Mouse (Mus musculus) gastrocnemius, adult 8-10 months (tissue): ENCODE results near the gene Mllt10. TPM values are rescaled to one million over a fixed set of nuclear protein-coding genes. Genes with fewer than 3 reads are reported as not detected.

Experiments used
- DNase-seq, 2 experiments: peaks; one replicate each; pipeline ENCODE4 v3.0.0; 2022; ENCODE audit warnings: low spot score in 2 of 2
- total RNA-seq, 4 experiments: library from RNA; stranded (reverse); gene quantifications; 2 replicates each; pipeline ENCODE4 v1.2.4; 2022

Gene Mllt10
- total RNA-seq, 4 experiments from 2014 or later = 17.3 to 22.4 (median 20.5) TPM

DNA sequence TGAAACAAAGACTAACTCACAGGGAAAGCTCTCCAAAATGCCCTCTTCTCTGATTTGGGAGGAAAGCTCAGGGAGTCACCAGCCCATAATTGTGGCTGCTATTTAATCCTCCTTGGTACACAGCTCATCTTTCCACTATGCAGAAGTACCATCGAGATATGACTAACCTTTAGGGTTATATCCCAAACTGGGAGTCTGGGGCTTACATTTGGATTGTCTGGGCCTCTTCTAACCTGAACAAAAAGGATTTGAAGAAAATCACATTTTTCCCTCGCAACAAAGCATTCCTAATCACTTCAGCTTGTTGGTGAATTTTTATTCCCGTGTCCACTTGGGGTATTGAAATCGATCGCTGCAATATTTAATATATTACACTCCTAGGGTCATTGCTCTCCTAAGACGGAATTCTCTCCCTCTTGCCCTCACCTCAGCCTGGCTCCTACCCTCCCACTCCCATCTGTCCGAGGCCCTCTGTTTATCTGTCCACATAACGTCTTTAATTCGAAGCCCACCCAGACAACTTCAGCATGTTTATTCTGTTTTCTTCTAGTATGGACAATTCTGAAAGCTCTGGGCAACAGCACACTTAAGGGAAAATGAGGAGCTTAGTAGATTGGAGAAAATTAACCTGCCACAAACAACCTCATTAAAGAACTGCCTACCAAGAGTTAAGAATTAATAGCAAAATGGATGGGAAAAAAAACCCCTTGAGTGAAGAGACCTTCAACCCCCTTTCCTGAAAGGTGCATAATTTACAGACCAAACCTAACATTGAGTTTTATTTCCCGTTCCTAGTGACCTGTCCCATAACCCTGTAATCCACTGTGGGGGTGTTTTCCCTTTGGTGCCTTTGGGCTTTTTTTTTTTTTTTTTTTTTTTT lies 20.4 kb upstream of the Mllt10 start:
- DNase-seq = no peak

DNA sequence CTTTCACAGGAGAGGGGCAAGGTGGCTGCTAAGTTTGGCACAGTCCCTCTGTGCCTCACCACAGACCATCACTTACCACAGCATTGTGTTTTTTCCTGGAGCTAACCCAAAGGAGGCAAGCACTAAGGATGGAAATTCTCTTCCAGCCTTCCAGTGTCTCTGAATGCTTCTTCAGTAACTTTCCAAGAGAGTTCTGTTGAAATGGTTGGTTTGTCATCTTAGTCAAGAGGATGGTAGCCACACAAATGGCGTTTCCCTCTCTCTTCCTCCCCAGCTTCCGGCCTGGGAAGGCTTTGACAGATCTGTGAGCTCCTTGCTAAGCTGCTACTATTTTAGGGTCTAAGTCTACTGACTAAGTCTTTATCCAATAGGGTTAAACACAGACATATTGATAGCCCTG lies 17.5 kb upstream of the Mllt10 start, which contains the start of gene A930004D18Rik:
Gene A930004D18Rik (minus strand): TSS at position 247 of the 400 bp plus-strand sequence.
- no peak for DNase-seq

DNA sequence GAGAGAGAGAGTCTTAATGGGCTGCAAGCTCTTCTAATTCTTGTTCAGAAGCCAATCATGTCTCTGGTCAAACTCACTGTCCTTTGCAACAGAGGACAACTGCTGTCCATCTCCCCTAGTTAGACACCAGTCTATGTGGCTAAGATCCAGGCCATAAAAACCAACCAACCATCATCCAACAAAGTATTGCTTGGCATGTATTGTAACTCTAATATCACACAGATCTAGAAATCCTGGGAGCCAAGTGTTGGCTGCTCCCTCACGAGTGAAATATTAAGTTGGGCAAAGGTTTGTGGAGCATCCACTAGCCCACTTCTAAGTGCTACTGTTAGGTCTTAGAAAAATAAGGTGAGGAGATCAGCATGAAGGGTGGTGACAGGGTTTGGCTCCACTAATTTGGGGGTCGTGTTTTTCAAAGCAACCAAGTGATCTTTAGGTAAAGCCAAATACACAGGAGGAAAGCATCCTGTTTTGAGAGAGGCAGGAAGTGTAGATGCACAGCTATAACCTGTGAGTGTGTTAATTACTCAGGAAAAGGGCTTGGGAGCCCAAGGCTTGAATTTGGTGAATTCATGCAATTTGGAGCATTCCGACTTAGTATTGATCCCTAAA lies 16.8 kb upstream of the Mllt10 start:
- DNase-seq = no peak

DNA sequence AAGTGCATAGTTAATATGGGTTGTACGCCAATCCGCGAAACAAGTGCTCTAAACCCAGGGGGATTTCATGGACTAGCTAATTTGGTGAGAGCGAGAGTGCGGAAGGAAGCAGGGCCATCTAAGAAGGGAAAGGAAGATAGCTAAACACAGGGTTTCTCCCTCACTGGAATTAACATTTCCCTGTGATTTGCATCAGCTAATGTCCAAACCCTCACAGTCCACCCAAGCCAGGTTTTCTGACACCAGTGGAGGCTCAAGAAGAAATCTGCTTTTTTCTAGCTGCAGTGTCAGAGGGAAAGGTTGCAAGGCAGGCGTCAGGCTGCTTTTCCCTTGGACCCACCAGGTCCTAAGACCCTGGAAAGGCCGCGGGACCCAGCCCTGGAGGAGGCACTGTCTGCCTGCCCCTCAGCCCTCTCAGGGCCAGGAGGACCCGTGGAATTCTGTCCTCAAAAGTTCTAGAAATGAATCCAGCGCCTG lies 16.1 kb upstream of the Mllt10 start:
- no peak for DNase-seq

DNA sequence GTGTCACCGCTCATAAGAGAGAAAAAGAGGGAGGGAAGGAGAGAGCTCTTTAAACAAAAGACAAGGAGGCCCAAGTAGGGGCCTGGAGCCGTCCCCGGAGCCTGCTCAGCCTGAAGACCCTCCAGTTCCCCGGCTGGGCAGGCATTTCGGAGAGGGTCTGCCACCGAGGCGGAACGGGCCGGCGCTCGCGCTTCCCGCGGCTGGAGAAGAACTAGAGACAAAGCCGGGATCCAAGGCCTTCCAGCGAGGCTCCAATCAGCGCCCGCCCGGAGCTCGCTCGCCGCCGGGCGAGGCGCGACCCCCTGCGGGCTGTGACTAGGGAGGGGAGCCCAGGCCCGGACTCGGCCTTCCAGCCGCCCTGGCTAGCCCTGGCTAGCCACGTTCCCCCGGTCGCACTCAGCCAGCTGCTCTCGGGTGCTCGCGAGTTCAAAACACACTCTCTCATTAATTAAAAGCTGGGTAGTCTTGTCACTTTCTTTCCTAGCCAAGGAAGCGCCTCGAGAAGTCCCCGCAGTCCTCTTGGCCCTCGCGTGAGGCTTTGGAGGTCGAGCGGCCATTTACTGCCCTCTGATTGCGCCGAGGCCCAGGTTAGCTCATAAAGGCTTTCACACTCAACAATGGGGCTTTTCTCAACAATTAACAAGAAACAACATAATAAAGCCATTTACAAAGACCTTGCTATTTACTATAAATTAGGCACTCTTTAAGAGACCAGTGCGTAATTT lies 15.3 kb upstream of the Mllt10 start:
- DNase-seq = no peak

DNA sequence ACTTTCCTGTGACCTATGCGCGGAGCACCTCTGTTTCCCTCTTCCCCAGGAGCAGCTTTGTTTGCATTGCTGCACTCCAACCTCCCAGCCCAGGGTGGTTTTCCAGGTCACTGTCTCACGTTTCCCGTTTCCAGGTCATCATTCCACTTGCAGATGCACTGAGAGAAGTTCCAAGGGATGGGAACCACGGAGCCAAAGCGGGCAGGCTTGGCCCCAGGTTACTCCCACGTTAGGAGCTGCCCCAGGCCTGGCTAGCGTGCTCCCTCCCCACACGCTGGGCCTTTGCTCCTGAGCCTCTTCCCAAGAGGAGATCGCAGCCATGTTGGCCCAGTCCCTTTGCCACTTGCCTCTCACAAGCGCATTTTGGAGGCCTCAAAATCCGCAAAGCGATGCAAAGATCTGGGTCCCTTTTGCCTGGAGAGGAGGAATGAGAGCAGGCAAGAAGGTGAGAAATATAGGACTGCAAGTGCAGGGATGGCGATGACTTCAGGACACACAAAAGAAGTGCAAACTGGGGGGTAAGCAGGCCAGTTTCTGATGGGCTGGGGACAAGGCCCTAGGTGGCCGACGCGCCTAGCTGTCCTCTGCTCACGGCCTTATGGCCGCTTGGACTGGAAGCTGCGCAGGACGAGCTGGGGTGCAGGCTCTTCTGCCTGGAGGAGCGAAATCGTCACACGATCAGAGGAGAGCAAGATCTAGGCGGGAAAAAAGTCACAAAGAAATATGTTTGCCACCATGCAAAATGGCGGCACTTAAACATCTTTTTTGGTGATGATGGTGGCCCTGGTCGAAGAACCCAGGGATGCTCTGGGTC lies 14.5 kb upstream of the Mllt10 start:
- no peak for DNase-seq

DNA sequence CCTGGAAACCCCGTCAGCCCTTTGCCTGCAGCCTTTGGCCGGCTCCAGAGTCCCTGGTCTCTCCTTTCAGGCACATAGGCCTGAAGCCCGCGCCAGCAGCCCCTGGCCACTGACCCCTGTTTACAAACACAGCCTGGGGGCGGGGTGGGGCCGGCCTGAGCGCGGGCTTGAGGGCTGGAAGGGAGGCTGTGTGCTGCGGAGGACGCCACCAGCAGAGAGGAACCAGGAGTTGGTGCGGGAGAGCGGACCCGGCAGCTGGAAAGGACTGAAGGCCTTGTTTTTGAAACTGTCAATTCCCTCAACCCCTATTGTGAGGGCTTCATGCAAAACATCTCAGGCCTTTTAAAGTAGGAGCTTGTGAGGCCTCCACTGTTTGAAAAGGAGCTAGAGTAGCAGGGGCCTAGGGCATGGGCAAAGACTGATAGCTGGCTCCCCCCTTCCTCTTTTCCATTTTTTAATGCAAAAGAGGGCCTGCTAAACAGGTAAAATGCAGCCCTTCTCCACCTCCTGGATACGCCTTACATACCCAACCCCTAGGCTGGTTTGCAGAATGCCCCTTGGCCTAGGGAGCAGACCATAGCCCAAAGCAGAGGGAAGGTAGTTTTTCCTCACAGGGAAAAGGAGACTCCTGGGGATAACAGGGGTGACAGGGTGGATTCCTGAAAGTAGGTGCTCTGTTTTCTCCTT lies 13.7 kb upstream of the Mllt10 start:
- no peak for DNase-seq

DNA sequence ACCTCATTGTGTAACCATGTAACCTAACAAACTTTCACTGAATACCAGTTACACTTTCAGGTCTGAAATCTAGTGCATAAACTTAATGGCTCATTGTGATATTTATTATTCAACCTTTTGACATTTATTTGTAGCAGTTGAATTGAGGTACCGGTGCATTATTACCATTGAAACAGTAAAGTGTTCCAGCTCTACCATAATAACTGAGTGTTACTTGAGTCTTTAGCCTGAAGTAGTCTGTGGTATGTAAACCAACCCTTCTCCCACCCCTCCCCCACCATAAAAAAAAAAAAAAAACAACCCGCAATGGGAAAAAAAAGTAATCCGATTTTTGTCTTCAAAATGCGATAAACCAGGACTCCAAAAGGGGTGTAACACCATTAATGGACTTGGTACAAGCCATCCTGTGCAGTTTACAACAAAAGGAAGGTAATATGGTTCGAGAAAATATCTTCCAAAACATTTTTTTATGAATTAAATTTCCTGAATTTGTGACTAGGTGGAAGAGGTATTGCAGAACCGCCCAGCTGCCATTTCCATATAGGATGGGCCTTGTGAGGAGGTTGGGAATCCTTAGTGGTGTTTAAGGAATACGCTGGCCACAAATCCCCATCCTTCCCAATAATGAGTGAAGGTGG lies 9.8 kb upstream of the Mllt10 start:
- DNase-seq = no peak

DNA sequence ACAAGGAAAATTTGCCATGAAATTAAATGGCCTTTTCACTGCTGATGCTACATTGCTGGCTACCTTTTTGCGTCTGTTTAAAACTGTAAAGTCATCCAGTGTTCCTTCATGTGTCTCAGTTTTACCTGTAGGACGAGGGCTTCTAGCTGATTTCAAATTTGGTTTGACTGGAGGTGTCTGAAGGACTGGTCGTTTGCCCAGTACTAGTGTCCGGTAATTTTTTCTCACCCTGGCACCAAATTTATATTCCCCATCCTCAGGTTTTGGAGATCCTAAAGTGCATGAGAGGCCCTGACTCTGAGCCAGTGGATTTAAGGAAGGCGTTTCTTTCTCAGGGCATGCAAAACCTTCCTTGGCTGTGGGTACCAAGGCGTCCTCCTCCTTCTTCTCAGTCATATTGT lies 9.3 kb upstream of the Mllt10 start:
- no peak for DNase-seq

DNA sequence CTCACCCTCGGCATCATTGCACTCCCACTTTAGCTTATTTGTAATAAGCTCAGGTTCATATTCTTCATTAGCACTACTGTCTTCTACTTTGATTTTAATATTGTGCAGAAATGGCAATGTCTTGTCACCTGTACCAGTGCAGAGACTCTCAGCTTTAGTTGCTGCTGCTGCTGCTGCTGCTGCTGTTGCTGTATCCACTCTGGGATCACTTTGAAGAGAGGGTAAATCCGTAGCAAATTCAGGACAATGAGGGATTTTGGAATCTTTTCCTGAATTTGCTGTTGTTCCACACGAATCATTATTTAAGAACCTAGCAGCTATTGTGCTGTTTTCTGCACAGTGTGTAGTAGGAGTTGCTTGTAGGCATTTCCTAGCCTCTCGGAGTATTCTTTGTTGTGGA lies 8.9 kb upstream of the Mllt10 start:
- DNase-seq = no peak

DNA sequence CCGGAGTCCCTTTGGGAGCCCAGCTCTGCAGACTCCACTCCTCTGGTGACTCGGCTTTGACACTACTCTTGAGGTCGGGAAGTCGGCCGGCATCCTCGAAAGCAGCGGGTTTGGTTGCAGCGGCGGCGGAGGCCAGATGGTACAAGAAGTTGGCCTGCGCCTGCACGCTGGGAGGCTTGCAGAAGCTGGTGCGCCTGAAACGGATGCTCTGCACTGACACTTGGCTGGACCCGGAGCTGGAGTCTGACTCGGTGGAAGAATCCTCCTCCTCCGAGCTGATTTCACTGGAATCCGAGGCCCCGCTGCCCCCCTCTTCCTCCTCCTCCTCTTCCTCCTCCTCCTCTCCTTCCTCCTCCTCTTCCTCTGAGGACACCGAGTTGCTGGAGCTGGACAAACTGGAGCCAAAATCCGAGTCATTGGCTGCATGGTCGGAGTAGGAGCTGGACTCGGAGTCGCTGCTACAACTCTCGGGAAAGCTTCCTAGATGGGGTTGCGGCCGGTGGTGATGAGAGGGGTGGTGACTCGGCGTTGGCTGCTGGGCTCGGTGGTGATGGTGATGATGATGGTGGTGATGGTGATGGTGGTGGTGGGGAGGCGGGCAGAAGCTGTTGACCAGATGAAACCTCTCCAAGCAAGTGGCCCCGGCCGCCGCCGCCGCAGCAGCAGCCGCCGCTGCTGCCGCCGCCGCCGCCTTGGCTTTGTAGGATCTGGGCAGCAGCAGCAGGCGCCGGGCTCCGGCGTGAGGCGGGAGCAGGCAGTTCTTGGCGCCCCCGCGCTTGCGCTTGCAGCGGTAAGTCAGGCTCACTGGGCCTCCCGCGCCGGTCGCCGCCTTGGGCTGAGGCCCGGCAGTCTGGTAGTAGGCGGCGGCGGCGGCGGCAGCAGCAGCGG lies 8.0 kb upstream of the Mllt10 start:
- DNase-seq = peak; percentile 62 to 78

DNA sequence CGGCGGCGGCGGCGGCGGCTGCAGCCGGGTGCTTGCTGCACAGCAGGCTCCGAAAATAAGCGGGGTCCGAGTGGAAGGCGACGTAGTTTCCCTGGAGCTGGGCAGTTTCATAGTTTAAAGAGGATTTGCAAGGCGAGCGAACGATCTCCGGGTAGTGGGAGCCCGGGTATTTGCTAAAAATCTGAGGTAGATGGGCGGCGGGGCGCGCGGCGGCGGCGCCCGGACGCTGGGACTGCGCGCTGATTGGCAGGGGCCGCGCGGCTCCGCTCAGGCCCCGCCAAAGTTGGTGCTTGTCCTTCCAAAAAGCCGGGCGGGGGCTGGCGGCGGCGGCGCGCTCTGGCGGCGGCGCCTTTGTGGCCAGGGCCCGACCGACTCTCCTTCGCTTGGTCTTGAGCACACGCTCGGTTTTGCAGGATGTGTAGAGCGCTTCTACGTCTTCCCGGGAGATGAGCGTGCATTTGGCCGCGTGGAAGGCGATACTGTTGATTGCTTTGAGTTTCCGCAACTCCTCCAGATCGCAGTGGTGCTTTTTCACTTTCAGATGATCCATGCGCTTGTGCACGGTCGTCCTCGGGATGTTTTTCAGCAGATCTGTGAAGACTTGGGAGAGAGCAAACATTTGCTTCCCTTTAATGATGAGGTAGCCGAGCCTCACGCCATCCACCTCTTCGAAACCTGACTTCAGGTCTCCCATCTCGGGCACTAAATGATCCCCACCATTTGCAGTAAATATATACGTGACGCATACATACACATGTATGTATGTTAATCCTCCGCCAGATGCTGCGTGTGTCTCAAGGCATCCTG lies 7.2 kb upstream of the Mllt10 start:
- peak in 1 of 2 experiments; percentile 54 for DNase-seq

DNA sequence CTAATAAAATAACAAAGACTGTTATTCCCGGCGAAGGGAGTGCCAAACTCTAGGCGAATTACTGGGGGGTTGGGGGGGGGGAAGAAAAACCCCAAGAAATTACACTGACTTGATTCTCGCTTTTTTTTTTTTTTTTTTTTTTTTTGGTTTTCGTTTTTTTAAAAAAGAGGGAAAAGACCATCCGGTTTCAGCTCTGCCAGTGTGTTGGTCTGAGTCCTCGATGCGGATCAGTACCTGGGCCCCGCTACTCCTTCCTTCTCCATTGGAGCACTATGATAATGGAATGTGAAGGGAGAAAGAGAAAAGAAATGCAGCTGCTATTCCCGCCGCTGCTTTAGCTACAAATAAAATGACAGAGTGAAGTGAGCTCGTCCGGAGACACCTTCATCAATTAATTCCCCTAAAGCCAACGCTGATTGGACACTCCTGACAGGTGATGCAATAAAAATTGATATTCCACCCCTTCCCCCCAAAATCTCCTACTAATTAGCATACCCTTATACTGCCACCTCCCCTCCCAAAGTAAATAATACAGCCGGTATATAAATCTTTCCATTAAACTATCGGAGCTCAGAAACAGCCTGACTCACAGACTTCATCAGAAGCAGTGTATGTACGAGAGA lies 6.5 kb upstream of the Mllt10 start, which contains the start of gene Skida1:
Gene Skida1 (minus strand): TSS at position 599 of the 623 bp plus-strand sequence.
- DNase-seq = no peak

DNA sequence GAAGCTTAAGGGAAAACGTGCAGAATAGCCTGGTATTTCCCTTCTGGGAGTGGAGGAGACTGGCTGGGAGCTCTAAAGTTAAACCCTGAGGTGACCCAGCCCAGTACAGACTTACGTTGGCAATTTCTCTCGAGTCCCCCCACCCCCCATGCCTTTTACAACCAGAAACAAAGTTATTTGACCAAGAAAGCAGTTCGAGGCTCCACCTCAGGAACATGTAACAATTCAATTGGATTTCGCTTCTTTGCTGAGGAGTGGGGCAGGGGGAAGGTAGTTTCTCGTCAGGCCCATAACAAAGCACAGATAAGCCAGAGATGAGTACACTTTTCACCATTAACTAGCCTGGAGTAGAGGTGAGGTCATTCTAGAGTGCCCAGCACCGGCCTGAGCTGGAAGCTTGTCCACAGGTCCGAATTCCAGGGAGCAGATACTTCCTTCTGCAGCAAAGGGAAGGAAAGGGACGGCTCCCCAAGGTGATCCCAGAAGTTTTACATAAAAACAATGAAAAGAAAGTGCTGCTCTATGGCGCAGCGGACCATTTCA lies 5.7 kb upstream of the Mllt10 start:
- no peak for DNase-seq

DNA sequence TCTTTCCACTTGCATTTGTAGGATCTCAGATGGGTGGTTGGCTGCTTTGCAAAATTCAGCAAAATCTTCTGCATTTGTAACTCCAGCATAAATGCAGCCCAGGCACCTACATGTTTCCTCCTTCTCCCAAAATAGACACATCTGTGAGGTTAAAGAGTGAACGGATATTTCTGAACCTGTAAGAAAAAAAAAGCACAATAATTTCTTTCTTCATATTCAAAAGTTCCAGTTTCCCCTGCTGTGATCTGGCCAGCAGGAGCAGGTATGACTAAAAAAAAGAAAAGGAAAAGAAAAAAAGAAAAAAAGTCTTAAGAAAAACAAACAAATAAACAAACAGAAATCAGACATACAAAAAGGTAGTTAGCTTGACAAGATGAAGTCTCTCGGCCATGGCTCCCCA lies 5.0 kb upstream of the Mllt10 start:
- DNase-seq = no peak

DNA sequence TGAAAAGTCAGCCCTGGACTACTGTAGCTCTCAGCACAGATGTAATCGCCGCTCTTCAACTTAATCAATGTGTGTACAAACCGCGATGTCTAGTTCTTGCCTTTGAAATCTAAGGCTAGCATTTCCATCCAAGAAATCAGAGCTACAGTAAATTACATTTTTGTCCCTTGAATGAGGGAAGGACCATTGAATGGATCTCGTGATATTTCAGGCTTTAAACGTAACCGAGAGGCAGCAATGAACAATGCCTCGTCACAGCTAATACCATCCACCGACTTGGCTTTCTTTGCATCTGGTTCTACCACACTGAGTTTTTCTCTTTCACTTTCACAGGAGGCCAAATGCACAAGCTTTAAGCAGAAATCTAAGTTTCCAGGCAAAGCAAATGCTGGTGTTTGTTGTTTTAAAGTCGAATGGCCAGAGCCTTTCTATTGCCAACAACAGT lies 4.5 kb upstream of the Mllt10 start:
- DNase-seq = no peak
